Mouse (Mus musculus): ENCODE measurements around the gene Prkn.

- TF ChIP-seq CTCF (IDR thresholded peaks at IDR 0.05; ENCODE audit: extremely low read depth, insufficient read length, insufficient replicate concordance, low read depth, low read length) (no peak), POLR2A (IDR thresholded peaks at IDR 0.05; ENCODE audit: low read depth, low read length) (no peak)
Observed at GRCm38 (mm10) chr17:11933737-11934136, 1093.6 kb downstream of the Prkn start.

Data from small intestine, adult 2 months (tissue).